Mouse (Mus musculus) testis, adult 2 months (tissue): ENCODE data around the gene Msh2. TPM values are rescaled to one million over a fixed set of nuclear protein-coding genes. Genes with fewer than 3 reads are reported as not detected.

Experiments used
- H3K27ac ChIP-seq: fragments of 200-500 bp; 2 replicates; pipeline ENCODE4 v1.5.1; 2012; ENCODE audit warnings: low read depth, low read length; ENCODE audit not compliant: control insufficient read depth, insufficient read depth
- H3K27me3 ChIP-seq: fragments of 200-500 bp; 2 replicates; pipeline ENCODE4 v1.6.1; 2012; ENCODE audit warnings: mild to moderate bottlenecking, low read length, moderate library complexity; ENCODE audit not compliant: control insufficient read depth, insufficient read depth
- H3K36me3 ChIP-seq: fragments of 200-500 bp; 2 replicates; pipeline ENCODE4 v1.6.1; 2012; ENCODE audit warnings: mild to moderate bottlenecking, low read length; ENCODE audit not compliant: control insufficient read depth, insufficient read depth
- H3K4me1 ChIP-seq: fragments of 200-500 bp; 2 replicates; pipeline ENCODE4 v1.6.1; 2012; ENCODE audit warnings: low read length; ENCODE audit not compliant: control insufficient read depth, insufficient read depth
- H3K4me3 ChIP-seq: fragments of 200-500 bp; 2 replicates; pipeline ENCODE4 v1.5.1; 2012; ENCODE audit warnings: low read depth, mild to moderate bottlenecking, low read length, moderate library complexity, mixed read lengths; ENCODE audit not compliant: control insufficient read depth
- CTCF ChIP-seq: fragments of 200-500 bp; IDR thresholded peaks from 2 replicates; pipeline ENCODE4 v1.5.1; 2012; ENCODE audit warnings: low read depth, mild to moderate bottlenecking, inconsistent platforms, low read length, moderate library complexity; ENCODE audit not compliant: control insufficient read depth, insufficient read depth, insufficient replicate concordance
- POLR2A ChIP-seq: fragments of 200-500 bp; IDR thresholded peaks from 2 replicates; pipeline ENCODE4 v1.6.1; 2012; ENCODE audit warnings: low read depth, mild to moderate bottlenecking, inconsistent platforms, low read length, moderate library complexity; ENCODE audit not compliant: control insufficient read depth
- polyA plus RNA-seq: library from polyadenylated mRNA; depleted of rRNA; stranded (reverse); fragments of >200 nt; gene quantifications from 2 replicates; pipeline ENCODE4 v1.2.3, GENCODE M21; 2012; rRNA removed

The Msh2 gene
- polyA plus RNA-seq, 1 experiment, result 4.0 TPM

DNA sequence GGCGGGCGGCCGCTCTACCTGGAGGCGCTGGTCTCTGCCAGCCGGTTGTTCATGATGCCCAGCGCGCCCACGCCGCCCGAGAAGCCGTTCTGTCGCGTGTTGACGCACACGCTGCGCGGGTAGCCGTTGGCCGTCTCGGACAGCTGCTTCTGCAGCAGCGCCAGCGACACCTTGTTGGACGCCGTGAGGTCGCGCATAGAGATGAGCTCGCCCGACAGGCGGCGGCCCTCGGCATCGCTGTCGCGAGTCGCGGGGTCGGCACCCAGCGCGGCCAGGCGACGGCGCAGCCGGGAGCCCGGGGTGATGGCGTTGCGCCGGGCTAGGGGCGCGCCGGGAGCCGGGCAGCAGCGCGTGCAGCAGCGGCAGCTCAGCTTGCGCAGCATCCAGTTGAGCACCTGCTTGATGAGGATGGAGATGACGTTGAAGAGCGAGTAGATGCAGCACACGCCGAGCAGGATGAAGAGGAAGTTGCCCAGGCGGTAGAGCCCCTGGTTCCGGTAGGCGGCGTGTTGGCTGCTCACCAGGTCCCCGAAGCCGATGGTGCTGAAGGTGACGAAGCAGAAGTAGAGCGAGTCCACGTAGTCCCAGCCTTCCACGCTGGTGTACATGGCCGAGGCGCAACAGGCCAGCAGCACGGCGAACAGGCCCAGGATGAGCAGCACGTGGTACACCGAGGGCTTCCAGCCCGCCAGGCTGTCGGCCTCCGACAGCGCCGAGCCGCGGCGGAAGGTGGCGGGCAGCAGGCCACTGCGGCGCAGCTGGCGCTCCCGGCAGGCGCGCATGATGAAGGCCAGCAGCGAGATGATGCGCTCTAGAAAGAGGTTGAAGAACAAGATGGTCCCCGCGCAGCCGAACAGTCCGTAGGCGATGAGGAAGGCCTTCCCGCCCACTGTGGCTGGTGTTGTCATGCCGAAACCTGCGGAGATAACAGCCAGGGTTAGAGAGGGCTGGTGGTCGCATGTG lies 74.1 kb downstream of the Msh2 start:
- Histone ChIP-seq H3K27ac (no peak overlapping the region), H3K4me3 (peak overlapping the region; percentile 72), H3K36me3 (no peaks in the 10 kb centered on the region), H3K27me3 (no peaks in the 10 kb centered on the region), H3K4me1 (peaks cover 15% of the 10 kb centered on the region)
- TF ChIP-seq POLR2A, result no peak
- no peak for TF ChIP-seq CTCF

DNA sequence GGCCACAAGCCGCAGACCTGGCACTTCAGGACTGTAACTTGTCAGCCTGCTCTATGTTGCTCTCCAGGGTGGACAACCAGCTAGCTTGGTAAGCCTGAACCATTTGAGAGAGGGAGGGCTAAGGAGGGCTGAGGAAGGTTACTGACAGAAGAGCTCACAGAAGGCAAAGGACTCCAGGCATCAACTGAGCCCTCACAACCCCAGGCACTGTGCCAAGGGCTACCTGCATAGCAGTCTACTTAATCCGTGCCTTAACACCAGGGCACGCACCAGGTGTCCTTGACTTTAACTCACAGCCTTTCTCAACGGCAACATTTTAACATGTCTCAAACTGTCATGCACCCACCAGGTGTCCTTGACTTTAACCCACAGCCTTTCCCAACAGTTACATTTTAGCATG lies 88.2 kb downstream of the Msh2 start:
- H3K27me3 ChIP-seq, result no peaks in the 10 kb centered on the region
- TF ChIP-seq CTCF, result no peak
- TF ChIP-seq POLR2A, result no peak
- no peaks in the 10 kb centered on the region for H3K4me1 ChIP-seq
- no peak overlapping the region for H3K4me3 ChIP-seq
- H3K27ac ChIP-seq, result no peak overlapping the region
- H3K36me3 ChIP-seq, result no peaks in the 10 kb centered on the region

DNA sequence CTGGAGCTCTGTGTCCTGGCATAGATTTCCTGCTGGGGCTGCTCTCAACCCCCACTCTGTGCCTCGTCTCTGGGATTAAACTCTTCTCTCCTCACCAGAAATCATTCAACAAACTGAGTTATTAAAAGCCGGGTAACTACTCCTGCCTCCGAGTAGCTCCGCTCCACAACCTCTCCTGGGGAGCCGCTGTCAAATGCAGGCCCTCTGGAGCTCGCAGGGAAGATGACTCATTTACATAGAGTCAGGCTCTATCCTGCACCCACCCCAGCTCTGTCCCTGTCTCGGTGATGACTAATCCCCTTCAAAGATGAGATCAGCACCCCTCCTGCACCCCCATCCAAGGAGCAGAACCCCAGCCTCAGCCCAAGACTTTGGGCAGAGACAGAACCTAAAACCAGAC lies 91.0 kb downstream of the Msh2 start:
- H3K36me3 ChIP-seq, result no peaks in the 10 kb centered on the region
- H3K4me3 ChIP-seq, result no peak overlapping the region
- no peak overlapping the region for H3K27ac ChIP-seq
- TF ChIP-seq POLR2A (no peak), CTCF (no peak)
- no peaks in the 10 kb centered on the region for H3K4me1 ChIP-seq
- no peaks in the 10 kb centered on the region for H3K27me3 ChIP-seq

DNA sequence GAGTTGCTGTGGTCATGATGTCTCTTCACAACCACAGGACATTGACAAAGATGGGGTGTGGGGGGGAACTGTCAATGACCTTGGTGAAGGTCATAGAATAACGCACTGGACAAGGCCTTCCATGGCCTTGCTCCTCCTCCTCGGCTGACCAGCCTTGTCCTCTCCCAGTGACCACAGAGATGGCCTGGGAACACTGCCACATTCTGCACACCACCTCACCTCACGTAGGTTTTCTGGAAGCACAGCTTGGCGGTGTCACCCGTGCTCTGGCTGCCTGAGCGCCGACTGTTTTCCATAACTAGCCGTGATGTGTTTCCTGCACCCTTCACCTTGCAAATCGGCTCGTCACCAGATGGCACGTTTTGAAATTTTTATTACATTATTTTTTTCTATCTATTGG lies 92.9 kb downstream of the Msh2 start:
- H3K27me3 ChIP-seq, result no peaks in the 10 kb centered on the region
- no peaks in the 10 kb centered on the region for H3K36me3 ChIP-seq
- no peak overlapping the region for H3K4me3 ChIP-seq
- no peak overlapping the region for H3K27ac ChIP-seq
- H3K4me1 ChIP-seq, result no peaks in the 10 kb centered on the region
- TF ChIP-seq CTCF (no peak), POLR2A (no peak)

DNA sequence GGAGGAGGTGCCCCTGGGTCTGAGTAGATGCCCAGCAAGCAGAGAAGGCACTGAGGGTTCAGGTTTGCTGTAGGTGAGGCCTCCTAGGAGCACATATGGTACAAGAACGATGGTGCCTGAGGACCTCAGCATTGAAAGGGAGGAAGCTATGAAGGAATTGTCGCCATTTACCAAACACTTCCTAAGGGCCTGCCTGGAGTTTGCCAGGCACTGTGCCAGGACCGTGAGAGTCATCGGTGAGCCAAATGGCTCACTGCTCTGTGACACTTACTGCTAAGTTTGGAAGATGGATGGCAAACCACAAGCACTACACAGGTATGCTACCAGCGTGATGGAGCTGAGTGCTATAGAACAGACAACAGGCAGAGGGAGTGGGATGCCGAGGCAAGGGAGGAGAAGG lies 94.8 kb downstream of the Msh2 start:
- Histone ChIP-seq H3K4me3 (no peak overlapping the region), H3K4me1 (no peaks in the 10 kb centered on the region), H3K27ac (no peak overlapping the region), H3K27me3 (no peaks in the 10 kb centered on the region), H3K36me3 (no peaks in the 10 kb centered on the region)
- TF ChIP-seq CTCF (no peak), POLR2A (no peak)

DNA sequence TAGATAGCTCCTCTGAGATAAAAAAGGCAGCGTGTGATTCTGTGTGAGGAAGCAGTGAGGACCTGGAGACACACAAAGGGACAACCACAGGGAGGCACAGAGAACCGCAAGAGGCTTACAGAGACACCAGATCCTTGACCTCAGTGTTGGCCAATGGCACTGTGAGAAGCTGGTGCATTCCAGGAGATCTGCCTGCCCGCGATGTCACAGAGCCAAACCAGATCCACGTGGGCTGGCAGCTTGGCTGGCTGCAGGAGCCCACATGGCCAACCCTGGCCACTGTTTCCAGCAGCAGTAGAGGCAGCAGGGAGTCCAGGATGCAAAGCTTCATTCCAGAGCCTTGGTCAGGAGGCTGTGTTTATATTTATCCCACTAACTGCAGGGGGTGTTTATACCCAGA lies 98.6 kb downstream of the Msh2 start:
- Histone ChIP-seq H3K4me3 (no peak overlapping the region), H3K4me1 (no peaks in the 10 kb centered on the region), H3K27ac (no peak overlapping the region), H3K36me3 (no peaks in the 10 kb centered on the region), H3K27me3 (no peaks in the 10 kb centered on the region)
- no peak for TF ChIP-seq POLR2A
- TF ChIP-seq CTCF, result no peak

DNA sequence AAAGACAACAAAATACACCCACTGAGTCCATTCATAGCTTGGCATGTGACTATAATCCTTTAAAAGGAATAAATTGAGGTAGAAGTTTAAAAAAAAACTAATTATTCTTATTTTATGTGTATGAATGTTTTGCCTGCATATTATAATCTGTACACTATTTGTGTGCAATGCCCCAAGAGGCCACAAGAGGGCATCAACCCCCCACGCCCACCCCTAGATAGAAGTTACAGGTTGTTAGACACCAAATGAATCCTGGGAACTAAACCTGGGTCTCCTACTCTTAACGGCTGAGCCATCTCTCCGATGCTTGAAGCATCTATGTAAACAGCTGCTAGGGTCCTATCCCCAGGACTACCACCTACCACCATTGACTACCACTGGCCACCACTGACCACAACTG lies 101.0 kb downstream of the Msh2 start:
- no peaks in the 10 kb centered on the region for H3K36me3 ChIP-seq
- H3K4me1 ChIP-seq, result no peaks in the 10 kb centered on the region
- H3K4me3 ChIP-seq, result no peak overlapping the region
- no peaks in the 10 kb centered on the region for H3K27me3 ChIP-seq
- no peak overlapping the region for H3K27ac ChIP-seq
- TF ChIP-seq CTCF (peak; percentile 53; the same call in 1 of the 2 replicates), POLR2A (no peak)

Other genes starting within 250 kb of the Msh2 start
- 382 and 415 TPM in 2 replicates for gene Stpg4, start 244.6 kb upstream of the Msh2 start, polyA plus RNA-seq
- 174 and 245 TPM in 2 replicates for gene Calm2, start 225.4 kb upstream of the Msh2 start, polyA plus RNA-seq
- 17.8 and 20.2 TPM in 2 replicates for gene Epcam, start 36.4 kb upstream of the Msh2 start, polyA plus RNA-seq
- 1.8 and 2.8 TPM in 2 replicates for gene Kcnk12, start 125.7 kb downstream of the Msh2 start, polyA plus RNA-seq
- not detected in 2 replicates for gene Rpl36-ps4, start 248.6 kb downstream of the Msh2 start, polyA plus RNA-seq